Mouse (Mus musculus) liver, adult 2 months (tissue): ENCODE results near the gene Epn2. TPM values are rescaled to one million over a fixed set of nuclear protein-coding genes. Genes with fewer than 3 reads are reported as not detected.

Source experiments
- DNase-seq: peaks from one replicate; pipeline ENCODE4 v3.0.0-alpha.2; 2011; ENCODE audit warnings: low read depth, low spot score; ENCODE audit errors: extremely low read depth
- H3K27ac ChIP-seq: fragments of 200-500 bp; replicated peaks from 2 replicates; pipeline ENCODE4 v1.5.1; 2012; ENCODE audit warnings: low read depth, mild to moderate bottlenecking, control low read depth, inconsistent platforms, low read length; ENCODE audit not compliant: insufficient read depth
- H3K27me3 ChIP-seq: fragments of 200-500 bp; 2 replicates; pipeline ENCODE4 v1.6.1; 2012; ENCODE audit warnings: mild to moderate bottlenecking, moderate library complexity, low read length, inconsistent platforms; ENCODE audit not compliant: control insufficient read depth, insufficient read depth
- H3K36me3 ChIP-seq: fragments of 200-500 bp; 2 replicates; pipeline ENCODE4 v1.6.1; 2012; ENCODE audit warnings: low read length, inconsistent platforms; ENCODE audit not compliant: control insufficient read depth, insufficient read depth
- H3K4me1 ChIP-seq: fragments of 200-500 bp; 2 replicates; pipeline ENCODE4 v1.6.1; 2011; ENCODE audit warnings: low read length; ENCODE audit not compliant: control insufficient read depth, insufficient read depth
- H3K4me3 ChIP-seq: fragments of 200-500 bp; 2 replicates; pipeline ENCODE4 v1.5.1; 2011; ENCODE audit warnings: low read depth, mild to moderate bottlenecking, control low read depth, low read length, moderate library complexity; ENCODE audit not compliant: insufficient read depth
- H3K79me2 ChIP-seq: fragments of 200-500 bp; 2 replicates; pipeline ENCODE4 v1.6.1; 2012; ENCODE audit warnings: inconsistent platforms, mild to moderate bottlenecking, low read length, moderate library complexity; ENCODE audit not compliant: control insufficient read depth, insufficient read depth
- H3K9ac ChIP-seq: fragments of 200-500 bp; 2 replicates; pipeline ENCODE4 v1.6.1; 2012; ENCODE audit warnings: low read depth, mild to moderate bottlenecking, control low read depth, inconsistent platforms, low read length
- CTCF ChIP-seq: fragments of 200-500 bp; IDR thresholded peaks from 2 replicates; pipeline ENCODE4 v1.5.1; 2011; ENCODE audit warnings: low read depth, low read length, control low read depth
- POLR2A ChIP-seq: fragments of 200-500 bp; IDR thresholded peaks from 2 replicates; pipeline ENCODE4 v1.6.1; 2011; ENCODE audit warnings: low read length, control low read depth; ENCODE audit not compliant: insufficient read depth; ENCODE audit errors: extremely low read depth
- WGBS: fragments of 180-500 bp; shearing (Covaris S2); methylation state at CpG from one replicate; pipeline ENCODE4 v1.1.7; 2018; 5-methylcytosine and 5-hydroxymethylcytosine counted together
- polyA plus RNA-seq: library from polyadenylated mRNA; depleted of rRNA; stranded (reverse); fragments of >200 nt; gene quantifications from 2 replicates; pipeline ENCODE4 v1.2.3, GENCODE M21; 2012
- total RNA-seq: library from RNA; depleted of rRNA; stranded (reverse); fragments of >200 nt; gene quantifications from 2 replicates; pipeline ENCODE4 v1.2.3, GENCODE M21; 2014

Epn2 gene
- total and polyA plus RNA-seq, 2 experiments, result 4.5 to 5.7 TPM

DNA sequence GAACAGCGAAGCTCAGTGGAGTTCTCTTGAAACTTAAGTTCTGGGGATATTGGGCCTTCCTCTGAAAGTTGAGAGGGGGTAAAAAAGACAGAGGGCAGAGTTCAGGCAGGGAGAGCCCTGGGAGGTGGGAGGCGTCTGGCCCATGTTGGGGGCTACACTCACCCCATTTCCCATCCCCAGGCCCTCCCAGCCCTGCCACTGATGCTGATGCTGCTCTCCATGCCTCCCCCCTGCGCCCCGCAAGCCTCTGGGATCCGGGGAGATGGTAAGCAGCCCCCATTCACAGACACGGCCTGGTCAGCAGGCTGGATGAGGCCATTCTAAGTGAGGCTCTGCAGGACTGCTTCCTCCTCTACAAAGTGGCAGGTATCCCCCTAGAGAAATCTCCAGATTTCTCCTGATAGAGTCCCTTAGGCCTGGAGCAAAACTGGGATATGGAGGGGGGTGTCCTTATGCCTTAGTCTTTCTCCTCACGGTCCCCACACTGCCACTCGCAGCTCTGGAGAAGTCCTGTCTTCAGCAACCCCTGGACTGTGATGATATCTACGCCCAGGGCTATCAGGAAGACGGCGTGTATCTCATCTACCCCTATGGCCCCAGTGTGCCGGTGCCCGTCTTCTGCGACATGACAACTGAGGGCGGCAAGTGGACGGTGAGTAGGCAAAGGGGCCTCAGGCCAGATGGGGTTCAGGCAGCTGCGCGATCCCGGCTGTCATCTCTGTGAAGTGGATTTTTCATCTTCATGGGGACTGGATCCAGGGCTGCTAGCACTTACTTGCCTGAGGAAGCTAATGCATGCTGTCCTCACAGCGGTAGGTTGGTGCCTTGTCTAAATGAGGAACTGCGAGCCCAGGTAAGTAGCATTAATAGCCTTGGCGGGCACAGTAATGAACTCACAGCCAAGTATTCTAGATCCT lies 93.7 kb downstream of the Epn2 start:
- H3K4me1 ChIP-seq, result no peaks in the 10 kb centered on the region
- H3K27ac ChIP-seq, result no peak overlapping the region
- no peak for DNase-seq
- H3K36me3 ChIP-seq, result no peaks in the 10 kb centered on the region
- H3K9ac ChIP-seq, result no peak overlapping the region
- peak overlapping the region; percentile 6; the same call in 1 of the 2 replicates for H3K4me3 ChIP-seq
- TF ChIP-seq POLR2A (no peak), CTCF (no peak)
- WGBS, result 90% methylated on average over 22 of the region's 22 CpGs
- H3K27me3 ChIP-seq, result no peaks in the 10 kb centered on the region
- H3K79me2 ChIP-seq, result no peaks in the 10 kb centered on the region

DNA sequence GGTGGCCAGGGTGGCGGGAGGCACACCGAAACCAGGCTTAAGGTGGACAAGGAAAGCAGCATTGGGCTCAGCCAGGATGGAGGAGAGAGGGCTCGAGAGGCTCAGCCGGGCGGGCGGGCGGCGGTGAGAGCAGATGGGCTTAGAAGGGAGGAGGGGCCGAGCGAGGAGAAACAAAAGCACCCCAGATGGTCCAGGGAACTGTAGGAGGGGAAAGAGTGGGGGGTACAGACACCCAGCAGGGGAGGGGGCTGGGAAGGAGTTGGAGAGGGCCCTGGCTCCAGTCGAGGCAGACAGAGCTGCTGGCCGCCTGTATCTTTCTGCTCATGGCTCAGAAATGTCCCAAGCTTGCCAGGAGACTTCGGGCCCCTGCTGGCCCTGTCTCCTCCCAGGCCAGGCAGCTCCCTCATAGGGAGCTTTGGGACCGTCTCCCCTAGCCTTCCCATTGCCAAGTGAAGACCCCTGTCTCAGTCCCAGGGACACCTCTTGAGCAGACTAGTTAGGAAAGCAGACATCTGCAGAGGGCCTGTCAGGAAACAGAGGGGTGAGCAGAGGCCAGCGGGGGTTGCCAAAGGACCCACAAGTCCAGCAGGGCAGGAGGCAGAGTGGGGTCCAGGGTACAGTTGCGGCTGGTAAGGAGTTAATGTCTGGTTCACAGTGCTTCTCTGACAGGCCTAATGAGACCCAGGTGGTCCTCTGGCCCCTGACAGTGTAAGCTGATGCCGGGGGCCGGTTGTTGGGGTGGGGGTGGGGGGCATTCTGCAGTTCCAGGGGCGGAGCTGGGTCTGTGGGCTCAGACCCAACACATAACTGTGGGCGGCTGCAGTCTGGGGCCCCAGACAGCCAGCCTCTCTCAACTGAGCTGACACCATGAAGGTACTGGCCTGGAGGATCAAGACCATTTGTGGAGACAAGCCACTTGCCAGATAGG lies 94.6 kb downstream of the Epn2 start, which contains the start of gene Mfap4:
Mfap4 (plus strand) TSS at position 819 of the 928 bp plus-strand sequence.
- H3K27ac ChIP-seq, result no peak within 1 kb of the TSS
- no peaks in the 10 kb centered on the region for H3K27me3 ChIP-seq
- 67% methylated on average over 20 of the region's 20 CpGs for WGBS
- H3K79me2 ChIP-seq, result no peaks in the 10 kb centered on the region
- TF ChIP-seq POLR2A (no peak), CTCF (no peak)
- H3K36me3 ChIP-seq, result no peaks in the 10 kb centered on the region
- no peaks in the 10 kb centered on the region for H3K4me1 ChIP-seq
- H3K4me3 ChIP-seq, result peak within 1 kb of the TSS; percentile 6; the same call in 1 of the 2 replicates
- no peak within 1 kb of the TSS for H3K9ac ChIP-seq
- DNase-seq, result no peak

DNA sequence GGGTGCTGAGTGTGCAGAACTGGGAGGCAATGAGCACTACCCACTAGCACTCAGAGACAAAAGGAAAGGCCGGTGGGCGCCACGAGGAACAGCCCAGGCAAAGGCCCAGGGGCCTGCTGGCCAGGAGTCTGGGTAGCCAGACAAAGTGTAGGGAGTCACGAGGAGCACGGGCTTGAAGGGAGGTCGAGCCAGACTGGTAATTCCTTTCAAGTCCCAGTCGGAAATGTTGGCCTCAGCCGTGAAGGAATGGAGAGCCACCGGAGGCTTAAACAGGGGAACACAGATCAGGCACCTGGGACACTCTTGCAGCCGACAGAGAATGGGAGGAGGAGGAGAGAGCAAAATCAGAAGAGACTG lies 95.3 kb downstream of the Epn2 start:
- Histone ChIP-seq H3K27me3 (no peaks in the 10 kb centered on the region), H3K36me3 (no peaks in the 10 kb centered on the region), H3K4me1 (no peaks in the 10 kb centered on the region), H3K4me3 (no peak overlapping the region), H3K79me2 (no peaks in the 10 kb centered on the region), H3K9ac (no peak overlapping the region), H3K27ac (no peak overlapping the region)
- no peak for TF ChIP-seq POLR2A
- no peak for TF ChIP-seq CTCF
- WGBS, result 60% methylated on average over 10 of the region's 10 CpGs
- no peak for DNase-seq

DNA sequence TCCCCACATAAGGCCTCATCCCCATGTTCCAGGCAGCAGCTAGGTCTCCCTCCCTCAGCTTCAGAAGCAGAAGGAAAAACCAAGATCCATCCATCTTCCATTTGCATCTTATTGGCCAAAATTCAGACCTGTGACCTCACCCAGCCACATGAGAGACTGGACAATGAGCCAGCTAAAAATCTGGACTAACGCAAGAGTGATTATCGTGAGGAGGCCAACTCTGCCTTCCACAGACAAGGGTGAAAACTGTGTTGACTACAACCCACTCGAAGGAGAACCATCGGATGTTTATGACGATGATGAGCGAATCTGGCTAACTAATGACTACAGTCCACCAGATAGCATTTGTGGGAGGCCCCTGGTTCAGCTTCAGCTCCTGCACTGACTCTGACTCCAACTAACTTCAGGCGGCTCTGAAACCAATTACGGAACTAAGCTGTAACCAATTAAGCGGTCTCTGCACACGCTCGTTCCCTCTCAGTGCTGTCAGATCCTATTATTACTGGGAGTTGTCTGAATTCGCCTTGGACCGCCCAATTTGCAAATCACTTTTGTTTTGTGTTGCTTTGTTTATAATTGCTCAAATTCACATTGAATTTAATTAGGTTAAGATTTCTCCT lies 96.2 kb downstream of the Epn2 start:
- no peak for DNase-seq
- Histone ChIP-seq H3K27ac (no peak overlapping the region), H3K36me3 (no peaks in the 10 kb centered on the region), H3K79me2 (no peaks in the 10 kb centered on the region), H3K9ac (no peak overlapping the region), H3K4me3 (no peak overlapping the region), H3K27me3 (no peaks in the 10 kb centered on the region), H3K4me1 (no peaks in the 10 kb centered on the region)
- TF ChIP-seq POLR2A (no peak), CTCF (no peak)
- WGBS, result 95% methylated on average over 13 of the region's 13 CpGs

DNA sequence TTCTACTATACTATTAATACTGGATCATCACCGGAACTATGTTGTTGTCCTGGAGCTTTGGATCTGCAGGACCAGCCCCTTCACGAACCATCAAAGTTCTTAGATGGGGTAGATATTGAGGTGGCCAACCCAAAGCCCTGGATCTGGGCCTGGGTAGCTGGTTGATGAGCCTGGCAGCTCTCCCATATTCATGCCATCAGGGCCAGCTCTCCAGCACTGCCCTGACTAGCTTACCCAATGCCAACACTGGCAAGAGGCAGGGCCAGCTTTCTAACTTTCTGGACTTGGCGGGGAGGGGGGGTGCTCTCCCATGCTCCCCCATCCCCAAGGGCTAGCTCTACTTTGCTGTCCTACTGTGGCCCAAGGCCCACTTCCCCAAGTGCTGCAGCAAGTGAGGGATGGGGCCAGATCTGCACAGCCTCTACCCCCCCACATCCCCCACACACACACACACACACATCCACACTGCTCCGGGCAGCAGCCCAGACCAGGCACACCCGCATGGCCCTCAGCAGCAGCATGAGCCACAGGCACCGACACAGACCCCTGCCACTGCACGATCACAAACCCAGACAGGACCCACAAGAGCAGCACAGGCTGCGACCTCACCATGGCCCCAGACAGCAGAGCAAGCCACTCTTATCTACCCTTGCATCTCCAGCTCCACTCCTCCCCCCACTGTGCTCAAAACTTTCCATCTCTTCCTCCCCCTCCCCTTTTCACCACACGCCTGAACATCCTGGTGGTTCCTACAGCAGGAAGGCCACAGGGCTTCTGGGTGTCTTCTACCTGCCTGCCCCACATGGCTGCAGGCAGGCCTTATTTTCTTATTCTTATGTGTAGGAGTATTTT lies 98.0 kb downstream of the Epn2 start:
- H3K9ac ChIP-seq, result no peak overlapping the region
- no peak overlapping the region for H3K4me3 ChIP-seq
- WGBS, result 76% methylated on average over 9 of the region's 9 CpGs
- no peaks in the 10 kb centered on the region for H3K79me2 ChIP-seq
- no peak overlapping the region for H3K27ac ChIP-seq
- H3K4me1 ChIP-seq, result no peaks in the 10 kb centered on the region
- TF ChIP-seq CTCF, result no peak
- no peak for TF ChIP-seq POLR2A
- no peaks in the 10 kb centered on the region for H3K27me3 ChIP-seq
- H3K36me3 ChIP-seq, result no peaks in the 10 kb centered on the region
- no peak for DNase-seq
